Mouse (Mus musculus) thymus, postnatal 25 days (tissue): ENCODE results near the gene 1700037H04Rik.
"Not testable (repeated sequence)": the region's sequence is repeated elsewhere in the genome, so short reads cannot be mapped to it uniquely, and the experiment has no call there.

ENCODE experiments used
- DNase-seq: peaks from one replicate; pipeline ENCODE4 v3.0.0; 2022

The 1700037H04Rik gene

GRCm38 (mm10) chr2:131125964-131126815, 33.7 kb downstream of the 1700037H04Rik start:
- no peak for DNase-seq

GRCm38 (mm10) chr2:131125157-131125963, 34.5 kb downstream of the 1700037H04Rik start:
- DNase-seq = no peak

GRCm38 (mm10) chr2:131124166-131124565, 35.7 kb downstream of the 1700037H04Rik start:
- DNase-seq = no peak

- DNase-seq = no peak
Measured at GRCm38 (mm10) chr2:131118968-131119574, 40.8 kb downstream of the 1700037H04Rik start.

GRCm38 (mm10) chr2:131105989-131106388, 53.9 kb downstream of the 1700037H04Rik start:
- no peak for DNase-seq

- not testable (repeated sequence) for DNase-seq
Measured at GRCm38 (mm10) chr2:131105061-131105460, 54.8 kb downstream of the 1700037H04Rik start.

- DNase-seq = no peak
Measured at GRCm38 (mm10) chr2:131104021-131104420, 55.9 kb downstream of the 1700037H04Rik start.

GRCm38 (mm10) chr2:131101530-131101929, 58.4 kb downstream of the 1700037H04Rik start:
- no peak for DNase-seq

GRCm38 (mm10) chr2:131097087-131097486, 62.8 kb downstream of the 1700037H04Rik start:
- no peak for DNase-seq
